Mouse (Mus musculus) hindbrain, embryonic 11.5 days (tissue): Measurements from ENCODE around the gene Tspan9. TPM values are rescaled to one million over a fixed set of nuclear protein-coding genes. Genes with fewer than 3 reads are reported as not detected.

ENCODE experiments used
- ATAC-seq: fragments of 200-750 bp; cut with Nextera tagmentation; 2 replicates; pipeline ENCODE4 v1.8.0; 2017; ENCODE audit warnings: mild to moderate bottlenecking, moderate TSS enrichment, moderate library complexity; ENCODE audit not compliant: low FRiP score
- DNase-seq: peaks from one replicate; pipeline ENCODE4 v3.0.0-alpha.2; 2015; ENCODE audit warnings: low spot score
- H3K27ac ChIP-seq: fragments of 300-500 bp; sonication (generic); 2 replicates; pipeline ENCODE4 v1.5.1; 2014; ENCODE audit warnings: mild to moderate bottlenecking, low read depth, low read length
- H3K27me3 ChIP-seq: fragments of 300-500 bp; sonication (generic); 2 replicates; pipeline ENCODE4 v1.6.1; 2014; ENCODE audit warnings: mild to moderate bottlenecking, low read length, moderate library complexity, mixed read lengths; ENCODE audit not compliant: control insufficient read depth, insufficient read depth
- H3K36me3 ChIP-seq: fragments of 300-500 bp; sonication (generic); 2 replicates; pipeline ENCODE4 v1.6.1; 2014; ENCODE audit warnings: mild to moderate bottlenecking, low read length, moderate library complexity, mixed read lengths; ENCODE audit not compliant: control insufficient read depth, insufficient read depth
- H3K4me1 ChIP-seq: fragments of 300-500 bp; sonication (generic); replicated peaks from 2 replicates; pipeline ENCODE4 v1.6.1; 2014; ENCODE audit warnings: low read length, mixed read lengths; ENCODE audit not compliant: control insufficient read depth, insufficient read depth
- H3K4me2 ChIP-seq: fragments of 300-500 bp; sonication (generic); replicated peaks from 2 replicates; pipeline ENCODE4 v1.6.1; 2014; ENCODE audit warnings: mild to moderate bottlenecking, low read depth, low read length
- H3K4me3 ChIP-seq: fragments of 300-500 bp; sonication (generic); 2 replicates; pipeline ENCODE4 v1.5.1; 2014; ENCODE audit warnings: low read depth, low read length
- H3K9ac ChIP-seq: fragments of 300-500 bp; sonication (generic); 2 replicates; pipeline ENCODE4 v1.6.1; 2014; ENCODE audit warnings: low read depth, low read length
- H3K9me3 ChIP-seq: fragments of 300-500 bp; sonication (generic); 2 replicates; pipeline ENCODE4 v1.6.1; 2016; ENCODE audit warnings: low read length; ENCODE audit not compliant: control insufficient read depth
- WGBS: fragments of 180-500 bp; shearing (Covaris S2); extraction: QIAGEN DNeasy Blood & Tissue Kit; methylation state at CpG from one replicate; pipeline ENCODE4 v1.1.7; 2014; 5-methylcytosine and 5-hydroxymethylcytosine counted together
- polyA plus RNA-seq: library from polyadenylated mRNA; unstranded; fragments of >200 nt; fragmentation: Nextera tagmentation; extraction: Ambion mirVana; gene quantifications from 2 replicates; pipeline ENCODE4 v1.2.1, GENCODE M21; 2014

The Tspan9 gene
- polyA plus RNA-seq, 1 experiment from 2014 or later, result 46.2 TPM

GRCm38 (mm10) chr6:128070072-128070872 is 73.1 kb downstream of the Tspan9 start:
- WGBS, result 88% methylated on average over 19 of the region's 19 CpGs
- H3K9me3 ChIP-seq, result no peaks in the 10 kb centered on the region
- H3K9ac ChIP-seq, result no peak overlapping the region
- H3K36me3 ChIP-seq, result no peaks in the 10 kb centered on the region
- H3K27ac ChIP-seq, result no peak overlapping the region
- H3K4me1 ChIP-seq, result 0 out of 2 replicates have a peak, but pooled peaks cover 2% of the 10 kb centered on the region
- H3K27me3 ChIP-seq, result no peaks in the 10 kb centered on the region
- no peak for ATAC-seq
- no peak for DNase-seq
- H3K4me3 ChIP-seq, result no peak overlapping the region
- no peak overlapping the region for H3K4me2 ChIP-seq

- WGBS, result 88% methylated on average over 8 of the region's 8 CpGs
- Histone ChIP-seq H3K36me3 (no peaks in the 10 kb centered on the region), H3K27ac (no peak overlapping the region), H3K9me3 (no peaks in the 10 kb centered on the region), H3K4me1 (0 out of 2 replicates have a peak, but pooled peaks cover 2% of the 10 kb centered on the region), H3K4me3 (no peak overlapping the region), H3K9ac (no peak overlapping the region), H3K27me3 (no peaks in the 10 kb centered on the region), H3K4me2 (no peak overlapping the region)
- no peak for ATAC-seq
- DNase-seq, result no peak
Measured at GRCm38 (mm10) chr6:128068144-128068543, 75.2 kb downstream of the Tspan9 start.

GRCm38 (mm10) chr6:128065982-128066381 is 77.4 kb downstream of the Tspan9 start:
- ATAC-seq, result no peak
- H3K27ac ChIP-seq, result no peak overlapping the region
- H3K4me2 ChIP-seq, result no peak overlapping the region

GRCm38 (mm10) chr6:128063501-128063900 is 79.9 kb downstream of the Tspan9 start:
- peaks cover 2% of the 10 kb centered on the region; the same call in 1 of the 2 replicates for H3K4me1 ChIP-seq
- H3K27ac ChIP-seq, result no peak overlapping the region
- H3K36me3 ChIP-seq, result no peaks in the 10 kb centered on the region
- H3K9me3 ChIP-seq, result no peaks in the 10 kb centered on the region
- DNase-seq, result peak; percentile 44
- WGBS, result 85% methylated on average over 1 of the region's 1 CpGs
- no peak overlapping the region for H3K9ac ChIP-seq
- ATAC-seq, result no peak
- no peak overlapping the region for H3K4me2 ChIP-seq
- H3K27me3 ChIP-seq, result no peaks in the 10 kb centered on the region
- H3K4me3 ChIP-seq, result no peak overlapping the region

More at GRCm38 (mm10) chr6:128065982-128066381, 77.4 kb downstream of the Tspan9 start:
- Histone ChIP-seq H3K27me3 (no peaks in the 10 kb centered on the region), H3K9ac (no peak overlapping the region), H3K4me1 (0 out of 2 replicates have a peak, but pooled peaks cover 2% of the 10 kb centered on the region), H3K9me3 (no peaks in the 10 kb centered on the region), H3K4me3 (no peak overlapping the region), H3K36me3 (no peaks in the 10 kb centered on the region)
- DNase-seq, result no peak
- WGBS, result 38% methylated on average over 7 of the region's 7 CpGs

GRCm38 (mm10) chr6:128062784-128063183 is 80.6 kb downstream of the Tspan9 start:
- ATAC-seq, result no peak
- Histone ChIP-seq H3K36me3 (no peaks in the 10 kb centered on the region), H3K27ac (no peak overlapping the region), H3K4me2 (no peak overlapping the region), H3K9me3 (no peaks in the 10 kb centered on the region), H3K4me1 (peaks cover 2% of the 10 kb centered on the region; the same call in 1 of the 2 replicates), H3K9ac (no peak overlapping the region), H3K27me3 (no peaks in the 10 kb centered on the region), H3K4me3 (no peak overlapping the region)
- WGBS, result 78% methylated on average over 6 of the region's 6 CpGs
- no peak for DNase-seq

- no peak for DNase-seq
- Histone ChIP-seq H3K27me3 (no peaks in the 10 kb centered on the region), H3K36me3 (no peaks in the 10 kb centered on the region), H3K9ac (no peak overlapping the region), H3K4me3 (no peak overlapping the region), H3K4me1 (peaks cover 2% of the 10 kb centered on the region; the same call in 1 of the 2 replicates), H3K27ac (no peak overlapping the region), H3K9me3 (no peaks in the 10 kb centered on the region), H3K4me2 (no peak overlapping the region)
- 89% methylated on average over 13 of the region's 13 CpGs for WGBS
- ATAC-seq, result no peak
Measured at GRCm38 (mm10) chr6:128062216-128062615, 81.2 kb downstream of the Tspan9 start.

- no peak overlapping the region for H3K4me2 ChIP-seq
- DNase-seq (no peak), ATAC-seq (no peak)
- H3K27ac ChIP-seq, result no peak overlapping the region
- H3K36me3 ChIP-seq, result no peaks in the 10 kb centered on the region
- 83% methylated on average over 5 of the region's 5 CpGs for WGBS
- H3K27me3 ChIP-seq, result no peaks in the 10 kb centered on the region
- H3K9ac ChIP-seq, result no peak overlapping the region
- H3K9me3 ChIP-seq, result no peaks in the 10 kb centered on the region
- H3K4me1 ChIP-seq, result peaks cover 2% of the 10 kb centered on the region; the same call in 1 of the 2 replicates
- no peak overlapping the region for H3K4me3 ChIP-seq
Measured at GRCm38 (mm10) chr6:128061342-128061741, 82.1 kb downstream of the Tspan9 start.

- H3K27ac ChIP-seq, result peak overlapping the region; percentile 67
- H3K4me1 ChIP-seq, result no peaks in the 10 kb centered on the region; the same call in 1 of the 2 replicates
- H3K9me3 ChIP-seq, result no peaks in the 10 kb centered on the region
- H3K9ac ChIP-seq, result no peak overlapping the region
- H3K4me2 ChIP-seq, result no peak overlapping the region
- ATAC-seq (peak; percentile 68), DNase-seq (no peak)
- H3K36me3 ChIP-seq, result no peaks in the 10 kb centered on the region
- no peak overlapping the region for H3K4me3 ChIP-seq
- no peaks in the 10 kb centered on the region for H3K27me3 ChIP-seq
- 22% methylated on average over 9 of the region's 9 CpGs for WGBS
Measured at GRCm38 (mm10) chr6:128058570-128058969, 84.8 kb downstream of the Tspan9 start.

- no peaks in the 10 kb centered on the region for H3K27me3 ChIP-seq
- no peaks in the 10 kb centered on the region for H3K36me3 ChIP-seq
- no peak overlapping the region for H3K4me3 ChIP-seq
- DNase-seq (peak; percentile 38), ATAC-seq (peak; percentile 64)
- peak overlapping the region; percentile 67 for H3K27ac ChIP-seq
- H3K9me3 ChIP-seq, result no peaks in the 10 kb centered on the region
- no peak overlapping the region for H3K4me2 ChIP-seq
- WGBS, result 20% methylated on average over 7 of the region's 7 CpGs
- H3K9ac ChIP-seq, result no peak overlapping the region
- H3K4me1 ChIP-seq, result no peaks in the 10 kb centered on the region; the same call in 1 of the 2 replicates
Measured at GRCm38 (mm10) chr6:128058157-128058556, 85.2 kb downstream of the Tspan9 start.
